Mouse (Mus musculus): ENCODE data around the gene Chst3. TPM values are rescaled to one million over a fixed set of nuclear protein-coding genes. Genes with fewer than 3 reads are reported as not detected.

Gene Chst3
- total RNA-seq, 2 experiments from 2014 or later, result 1.2 to 1.4 TPM

DNA sequence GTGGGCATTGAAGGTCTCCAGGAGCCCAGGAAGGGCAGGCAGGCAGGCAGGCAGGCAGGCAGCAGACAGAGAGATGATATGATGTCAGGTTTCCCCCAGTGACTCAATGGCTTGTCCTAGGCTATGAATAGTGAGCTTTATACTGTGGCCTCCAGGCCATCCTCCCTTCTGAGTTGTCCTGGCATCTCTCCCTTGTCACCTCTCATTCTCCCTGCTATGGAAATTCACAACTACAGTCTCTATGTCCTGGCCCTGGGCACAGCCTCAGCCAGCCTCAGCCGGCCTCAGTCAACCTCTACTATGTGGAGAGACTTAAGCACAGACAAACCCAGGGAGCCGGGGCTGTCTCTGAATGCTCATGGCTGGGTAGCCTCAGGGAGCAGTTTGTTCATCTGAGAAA, 8.6 kb downstream of the Chst3 start:
- Histone ChIP-seq H3K27ac (peak overlapping the region; percentile 28; the same call in 1 of the 2 replicates), H3K4me3 (no peak overlapping the region)
- DNase-seq (ENCODE audit: extremely low spot score in 1 of 2, low spot score in 2 of 2), result no peak
- intact Hi-C loops (cut with DNase I), result no loop called here
- TF ChIP-seq CTCF (IDR thresholded peaks at IDR 0.05), result no peak

GRCm38 (mm10) chr10:60209237-60209636, 9.8 kb downstream of the Chst3 start:
- intact Hi-C loops (cut with DNase I), result loop anchor here (1.0 kb wide), 1 partner anchor 36 kb away; no protein-coding TSS in a partner anchor
- DNase-seq (ENCODE audit: extremely low spot score in 1 of 2, low spot score in 2 of 2), result peak; percentile 67 to 85
- Histone ChIP-seq H3K4me3 (no peak overlapping the region), H3K27ac (peak overlapping the region; percentile 3; the same call in 1 of the 2 replicates)
- TF ChIP-seq CTCF (IDR thresholded peaks at IDR 0.05), result no peak

- intact Hi-C loops (cut with DNase I), result no loop called here
- Histone ChIP-seq H3K4me3 (no peak overlapping the region), H3K27ac (no peak overlapping the region)
- DNase-seq (ENCODE audit: extremely low spot score in 1 of 2, low spot score in 2 of 2), result no peak
- TF ChIP-seq CTCF (IDR thresholded peaks at IDR 0.05), result no peak
Observed at GRCm38 (mm10) chr10:60207166-60207705, 11.8 kb downstream of the Chst3 start.

DNA sequence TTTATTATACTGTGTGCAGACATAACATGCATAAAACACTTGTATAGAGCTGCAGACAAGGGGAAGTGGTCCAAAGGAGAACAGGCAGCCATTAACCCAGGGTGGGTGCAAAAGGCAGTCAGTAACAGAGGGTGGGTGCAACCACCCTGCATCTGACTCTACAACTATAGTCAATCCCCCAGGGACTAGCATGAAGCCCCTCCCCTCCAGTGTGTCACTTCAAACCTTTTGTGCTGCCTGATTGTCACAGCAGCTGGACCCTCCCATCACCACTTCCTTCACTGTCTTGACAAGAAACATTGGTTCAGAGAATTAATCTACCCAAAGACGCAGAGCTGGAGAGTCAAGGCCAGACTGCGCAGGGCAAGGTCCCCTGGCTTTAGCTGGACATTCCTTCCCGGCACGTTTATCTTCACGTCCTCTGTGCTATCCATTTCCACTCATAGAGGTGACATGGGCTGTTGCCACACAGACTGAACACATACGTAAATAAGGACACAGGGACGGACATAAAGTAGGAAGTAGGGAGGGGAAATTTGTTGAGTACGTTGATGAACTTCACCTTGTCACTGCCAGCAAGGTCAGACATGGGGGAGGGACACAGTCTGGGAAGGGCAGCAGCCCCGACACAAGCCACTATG, 13.3 kb downstream of the Chst3 start:
- intact Hi-C loops (cut with DNase I), result no loop called here
- Histone ChIP-seq H3K4me3 (no peak overlapping the region), H3K27ac (no peak overlapping the region)
- DNase-seq (ENCODE audit: extremely low spot score in 1 of 2, low spot score in 2 of 2), result no peak
- no peak for TF ChIP-seq CTCF (IDR thresholded peaks at IDR 0.05)

- DNase-seq (ENCODE audit: extremely low spot score in 1 of 2, low spot score in 2 of 2), result no peak
- intact Hi-C loops (cut with DNase I), result no loop called here
- TF ChIP-seq CTCF (IDR thresholded peaks at IDR 0.05), result no peak
- Histone ChIP-seq H3K27ac (peak overlapping the region; percentile 52), H3K4me3 (no peak overlapping the region)
Observed at GRCm38 (mm10) chr10:60202785-60203184, 16.3 kb downstream of the Chst3 start.

DNA sequence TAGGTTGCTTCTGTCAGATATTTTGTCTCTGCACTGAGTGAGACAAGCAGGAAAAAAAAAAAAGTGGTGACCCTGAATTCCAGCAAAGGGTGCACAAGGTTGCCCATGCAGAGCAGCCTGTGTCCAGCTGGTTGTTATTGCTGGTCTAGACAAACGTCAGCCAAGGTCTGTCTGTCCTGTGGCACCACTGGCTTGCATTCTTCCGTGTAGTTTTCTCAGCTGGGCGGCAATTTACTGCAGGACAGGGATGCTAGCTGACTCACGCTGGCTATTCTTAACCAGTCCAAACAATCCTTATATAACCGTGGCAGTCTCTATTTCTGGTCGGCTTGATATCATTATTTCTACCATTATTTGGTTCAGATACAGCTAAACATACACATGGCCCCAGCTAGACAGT, 18.1 kb downstream of the Chst3 start:
- DNase-seq (ENCODE audit: extremely low spot score in 1 of 2, low spot score in 2 of 2), result no peak
- Histone ChIP-seq H3K4me3 (no peak overlapping the region), H3K27ac (no peak overlapping the region)
- TF ChIP-seq CTCF (IDR thresholded peaks at IDR 0.05), result no peak
- intact Hi-C loops (cut with DNase I), result no loop called here

- no peak for TF ChIP-seq CTCF (IDR thresholded peaks at IDR 0.05)
- no peak overlapping the region for H3K27ac ChIP-seq
- no peak for DNase-seq (ENCODE audit: extremely low spot score in 1 of 2, low spot score in 2 of 2)
Observed at GRCm38 (mm10) chr10:60199378-60199777, 19.7 kb downstream of the Chst3 start.

GRCm38 (mm10) chr10:60197406-60197821, 21.6 kb downstream of the Chst3 start:
- Histone ChIP-seq H3K4me3 (no peak overlapping the region), H3K27ac (no peak overlapping the region)
- TF ChIP-seq CTCF (IDR thresholded peaks at IDR 0.05), result no peak
- intact Hi-C loops (cut with DNase I), result no loop called here
- no peak for DNase-seq (ENCODE audit: extremely low spot score in 1 of 2, low spot score in 2 of 2)

More at GRCm38 (mm10) chr10:60199378-60199777, 19.7 kb downstream of the Chst3 start:
- H3K4me3 ChIP-seq, result no peak overlapping the region
- intact Hi-C loops (cut with DNase I), result no loop called here

GRCm38 (mm10) chr10:60196971-60197370, 22.1 kb downstream of the Chst3 start:
- intact Hi-C loops (cut with DNase I), result no loop called here
- DNase-seq (ENCODE audit: extremely low spot score in 1 of 2, low spot score in 2 of 2), result no peak
- no peak for TF ChIP-seq CTCF (IDR thresholded peaks at IDR 0.05)
- no peak overlapping the region for H3K27ac ChIP-seq
- no peak overlapping the region for H3K4me3 ChIP-seq

- H3K27ac ChIP-seq, result no peak overlapping the region
- no peak; the same call in 1 of the 2 replicates for TF ChIP-seq CTCF (IDR thresholded peaks at IDR 0.05)
- intact Hi-C loops (cut with DNase I), result no loop called here
- DNase-seq (ENCODE audit: extremely low spot score in 1 of 2, low spot score in 2 of 2), result no peak
- H3K4me3 ChIP-seq, result no peak overlapping the region
Observed at GRCm38 (mm10) chr10:60195087-60195486, 24.0 kb downstream of the Chst3 start.

- no peak for DNase-seq (ENCODE audit: extremely low spot score in 1 of 2, low spot score in 2 of 2)
- Histone ChIP-seq H3K27ac (no peak overlapping the region), H3K4me3 (no peak overlapping the region)
- TF ChIP-seq CTCF (IDR thresholded peaks at IDR 0.05), result no peak
- intact Hi-C loops (cut with DNase I), result no loop called here
Observed at GRCm38 (mm10) chr10:60193532-60194423, 25.3 kb downstream of the Chst3 start.

DNA sequence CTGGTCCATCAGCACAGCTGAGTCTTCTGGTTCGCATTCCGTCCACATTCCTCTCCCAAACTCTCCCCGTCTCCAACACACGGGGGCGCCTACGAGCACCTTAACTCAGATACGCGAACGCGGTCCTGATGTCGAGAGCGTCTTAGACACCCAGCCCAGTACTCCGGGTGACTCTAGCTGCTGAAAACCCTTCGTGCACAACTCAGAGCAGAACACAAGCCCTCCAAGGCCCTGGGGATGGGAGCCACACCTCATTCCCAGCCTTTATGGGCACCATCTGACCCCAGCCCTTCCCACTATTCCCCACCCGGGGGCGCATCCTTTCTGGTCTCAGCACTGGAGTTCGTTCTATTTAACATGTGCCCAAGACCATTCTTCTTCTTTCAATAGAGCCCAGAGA, 27.3 kb downstream of the Chst3 start:
- H3K4me3 ChIP-seq, result peak overlapping the region; percentile 33
- TF ChIP-seq CTCF (IDR thresholded peaks at IDR 0.05), result peak; percentile 68
- H3K27ac ChIP-seq, result 0 out of 2 replicates have a peak overlapping the region, but pooled peaks have one; percentile 41
- intact Hi-C loops (cut with DNase I), result loop anchor here (1.0 to 2.0 kb wide), 3 partner anchors 43 to 54 kb away; no protein-coding TSS in a partner anchor
- DNase-seq (ENCODE audit: extremely low spot score in 1 of 2, low spot score in 2 of 2), result peak; percentile 74 to 83

All from left cerebral cortex, adult 2 months (tissue).